Mouse (Mus musculus) ES-E14 (cell line): ENCODE data around the gene Skap2. TPM values are rescaled to one million over a fixed set of nuclear protein-coding genes. Genes with fewer than 3 reads are reported as not detected.

Source experiments
- DNase-seq: peaks from one replicate; pipeline ENCODE4 v3.0.0-alpha.2; 2013; ENCODE audit warnings: low read depth, low spot score
- H3K27ac ChIP-seq: 2 replicates; pipeline ENCODE4 v1.5.1; 2012; ENCODE audit warnings: low read depth, mild to moderate bottlenecking, low read length, moderate library complexity, mixed read lengths; ENCODE audit not compliant: poor library complexity, insufficient read depth, severe bottlenecking
- H3K36me3 ChIP-seq: 2 replicates; pipeline ENCODE4 v1.6.1; 2012; ENCODE audit warnings: mild to moderate bottlenecking, low read length, moderate library complexity, mixed read lengths; ENCODE audit not compliant: control insufficient read depth, poor library complexity, insufficient read depth, severe bottlenecking
- H3K4me1 ChIP-seq, 2 experiments: fragments of 150-350 bp in 1 of 2; sonication (generic) in 1 of 2; 2 replicates each; pipeline ENCODE4 v1.6.1; 2012; ENCODE audit warnings: low read length in 2 of 2, mild to moderate bottlenecking in 1 of 2, mixed read lengths in 1 of 2; ENCODE audit not compliant: control insufficient read depth in 2 of 2, insufficient read depth in 2 of 2, poor library complexity in 1 of 2
- H3K4me3 ChIP-seq, 2 experiments: fragments of 150-350 bp in 1 of 2; sonication (generic) in 1 of 2; 2 replicates each; pipeline ENCODE4 v1.5.1; 2012; ENCODE audit warnings: low read length in 2 of 2, low read depth in 1 of 2, mild to moderate bottlenecking in 1 of 2, mixed read lengths in 1 of 2; ENCODE audit not compliant: insufficient read depth in 1 of 2, poor library complexity in 1 of 2, severe bottlenecking in 1 of 2
- H3K9ac ChIP-seq: 2 replicates; pipeline ENCODE4 v1.6.1; 2012; ENCODE audit warnings: low read depth, mild to moderate bottlenecking, low read length, mixed read lengths; ENCODE audit not compliant: poor library complexity, insufficient read depth, severe bottlenecking
- H3K9me3 ChIP-seq: fragments of 150-350 bp; sonication (generic); 2 replicates; pipeline ENCODE4 v1.6.1; 2012; ENCODE audit warnings: low read depth, mild to moderate bottlenecking, low read length; ENCODE audit not compliant: control insufficient read depth, insufficient read depth
- CHD2 ChIP-seq: IDR thresholded peaks from 2 replicates; pipeline ENCODE4 v1.6.1; 2014; ENCODE audit warnings: mild to moderate bottlenecking, low read depth, low read length, inconsistent platforms
- HCFC1 ChIP-seq: IDR thresholded peaks from 2 replicates; pipeline ENCODE4 v1.6.1; 2012; ENCODE audit warnings: low read length, inconsistent platforms, borderline replicate concordance; ENCODE audit not compliant: insufficient read depth
- MAFK ChIP-seq: IDR thresholded peaks from 2 replicates; pipeline ENCODE4 v1.6.1; 2014; ENCODE audit warnings: mild to moderate bottlenecking, low read depth, low read length, inconsistent platforms; ENCODE audit not compliant: insufficient read depth
- ZC3H11A ChIP-seq: IDR thresholded peaks from 2 replicates; pipeline ENCODE4 v1.6.1; 2012; ENCODE audit warnings: low read depth, mild to moderate bottlenecking, inconsistent platforms, low read length, borderline replicate concordance
- ZNF384 ChIP-seq: IDR thresholded peaks from 2 replicates; pipeline ENCODE4 v1.6.1; 2012; ENCODE audit warnings: low read depth, low read length, inconsistent platforms
- in situ Hi-C, 2 experiments: fragments of 600-800 bp; cut with MboI; formaldehyde crosslinking; loops; one replicate each; pipeline ENCODE4 v1.15.1; 2025; ENCODE audit warnings: low sequenced_read_pairs in 2 of 2, inconsistent platforms in 1 of 2; ENCODE audit not compliant: unreplicated experiment in 2 of 2
- total RNA-seq: library from RNA; depleted of rRNA; stranded (reverse); fragments of 300-350 nt; gene quantifications from 2 replicates; pipeline ENCODE4 v1.2.3, GENCODE M21; 2012

Skap2 gene
- total RNA-seq, 1 experiment: 25.1 TPM

- H3K36me3 ChIP-seq: no peaks in the 10 kb centered on the region
- no peak overlapping the region for H3K27ac ChIP-seq
- H3K9ac ChIP-seq: no peak overlapping the region
- TF ChIP-seq CHD2: no peak
- TF ChIP-seq ZNF384: no peak
- no peak for TF ChIP-seq MAFK
- TF ChIP-seq ZC3H11A: no peak
- no peak for TF ChIP-seq HCFC1
- no peaks in the 10 kb centered on the region for H3K9me3 ChIP-seq
- in situ Hi-C loops: loop anchor here in 1 of 2 experiments (10.0 kb wide), 2 partner anchors 257 to 647 kb away; no protein-coding TSS in a partner anchor
- no peak overlapping the region for H3K4me3 ChIP-seq
- peaks cover 0 to 10% of the 10 kb centered on the region in 2 experiments; a peak in 1 of 4 replicates for H3K4me1 ChIP-seq
- DNase-seq: no peak
These were observed 160.8 kb downstream of the Skap2 start for GRCm38 (mm10) chr6:51851544-51851943.

GRCm38 (mm10) chr6:51850030-51850817 lies 162.1 kb downstream of the Skap2 start:
- Histone ChIP-seq H3K9me3 (no peaks in the 10 kb centered on the region), H3K9ac (no peak overlapping the region), H3K4me3 (no peak overlapping the region), H3K36me3 (no peaks in the 10 kb centered on the region), H3K4me1 (peaks cover 0 to 10% of the 10 kb centered on the region in 2 experiments; a peak in 1 of 4 replicates), H3K27ac (no peak overlapping the region)
- in situ Hi-C loops: loop anchor here in 1 of 2 experiments (10.0 kb wide), 2 partner anchors 255 to 645 kb away; no protein-coding TSS in a partner anchor
- TF ChIP-seq HCFC1 (no peak), CHD2 (no peak), ZNF384 (no peak), MAFK (no peak), ZC3H11A (no peak)
- no peak for DNase-seq

DNA sequence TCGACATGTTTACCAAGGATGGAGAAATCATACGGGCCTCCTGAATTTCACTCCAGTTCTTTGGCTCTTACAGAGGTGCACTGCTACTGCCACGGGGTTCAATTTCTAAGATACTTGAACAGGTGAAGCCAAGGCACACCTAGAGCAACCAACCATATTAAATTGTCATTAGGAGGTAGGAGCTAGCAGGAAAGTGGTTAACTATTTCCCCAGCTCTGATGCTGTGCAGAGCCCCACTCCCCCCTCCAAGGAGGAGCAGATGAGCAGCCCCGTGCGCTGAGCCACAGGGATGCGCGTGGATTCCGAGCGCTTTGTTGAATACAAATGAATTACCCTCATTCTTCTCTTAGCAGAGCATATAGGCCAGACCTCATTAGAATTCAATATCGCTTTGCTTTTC lies 162.8 kb downstream of the Skap2 start:
- Histone ChIP-seq H3K36me3 (no peaks in the 10 kb centered on the region), H3K9ac (no peak overlapping the region), H3K4me1 (peaks cover 0 to 10% of the 10 kb centered on the region in 2 experiments; a peak in 1 of 4 replicates), H3K4me3 (no peak overlapping the region), H3K27ac (no peak overlapping the region), H3K9me3 (no peaks in the 10 kb centered on the region)
- TF ChIP-seq MAFK: no peak
- TF ChIP-seq HCFC1: no peak
- TF ChIP-seq CHD2: no peak
- TF ChIP-seq ZNF384: no peak
- TF ChIP-seq ZC3H11A: no peak
- no peak for DNase-seq
- in situ Hi-C loops: loop anchor here in 1 of 2 experiments (25.0 kb wide), 1 partner anchor 637 kb away; no protein-coding TSS in a partner anchor

DNA sequence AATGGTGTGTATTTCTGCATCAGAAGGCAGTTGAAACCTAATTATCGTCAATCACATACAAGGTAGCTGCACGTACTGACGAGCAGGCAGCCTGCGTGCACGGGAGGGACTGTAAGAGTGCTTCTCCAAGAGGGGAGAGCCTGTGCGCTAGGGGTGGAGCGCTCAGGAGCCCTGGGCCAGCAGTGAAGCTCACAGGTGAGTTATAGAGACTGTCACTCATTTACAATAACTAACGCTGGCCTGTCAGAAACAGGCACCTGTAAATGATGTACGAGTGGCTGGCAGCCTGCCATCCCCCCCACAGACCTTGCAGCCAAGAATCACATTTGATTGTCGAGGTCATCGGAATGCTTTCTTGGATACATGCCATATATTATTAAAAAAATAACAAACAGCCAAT lies 168.2 kb downstream of the Skap2 start:
- in situ Hi-C loops: loop anchor here in 1 of 2 experiments (25.0 kb wide), 1 partner anchor 632 kb away; no protein-coding TSS in a partner anchor
- peaks cover 0 to 8% of the 10 kb centered on the region in 2 experiments; a peak in 1 of 4 replicates for H3K4me1 ChIP-seq
- H3K9ac ChIP-seq: no peak overlapping the region
- no peaks in the 10 kb centered on the region for H3K36me3 ChIP-seq
- H3K27ac ChIP-seq: no peak overlapping the region
- TF ChIP-seq CHD2 (no peak), HCFC1 (no peak)
- no peaks in the 10 kb centered on the region for H3K9me3 ChIP-seq
- H3K4me3 ChIP-seq: no peak overlapping the region
- DNase-seq: no peak
